Mouse (Mus musculus) forebrain, embryonic 12.5 days (tissue): ENCODE data around the gene Spag9. TPM values are rescaled to one million over a fixed set of nuclear protein-coding genes. Genes with fewer than 3 reads are reported as not detected.

Experiments used
- ATAC-seq: fragments of 200-750 bp; cut with Nextera tagmentation; 2 replicates; pipeline ENCODE4 v1.8.0; 2017; ENCODE audit warnings: moderate TSS enrichment; ENCODE audit not compliant: low FRiP score
- H3K27ac ChIP-seq: fragments of 300-500 bp; sonication (generic); 2 replicates; pipeline ENCODE4 v1.5.1; 2016; ENCODE audit warnings: mild to moderate bottlenecking
- H3K27me3 ChIP-seq: fragments of 300-500 bp; sonication (generic); 2 replicates; pipeline ENCODE4 v1.6.1; 2016; ENCODE audit warnings: mild to moderate bottlenecking
- H3K36me3 ChIP-seq: fragments of 300-500 bp; sonication (generic); replicated peaks from 2 replicates; pipeline ENCODE4 v1.6.1; 2016; ENCODE audit warnings: mild to moderate bottlenecking
- H3K4me1 ChIP-seq: fragments of 300-500 bp; sonication (generic); 2 replicates; pipeline ENCODE4 v1.6.1; 2016
- H3K4me2 ChIP-seq: fragments of 300-500 bp; sonication (generic); 2 replicates; pipeline ENCODE4 v1.6.1; 2016; ENCODE audit warnings: mild to moderate bottlenecking, moderate library complexity
- H3K4me3 ChIP-seq: fragments of 300-500 bp; sonication (generic); replicated peaks from 2 replicates; pipeline ENCODE4 v1.5.1; 2016; ENCODE audit warnings: mild to moderate bottlenecking
- H3K9ac ChIP-seq: fragments of 300-500 bp; sonication (generic); 2 replicates; pipeline ENCODE4 v1.6.1; 2016; ENCODE audit warnings: mild to moderate bottlenecking
- H3K9me3 ChIP-seq: fragments of 300-500 bp; sonication (generic); 2 replicates; pipeline ENCODE4 v1.6.1; 2016
- WGBS: fragments of 180-500 bp; shearing (Covaris S2); methylation state at CpG from one replicate; pipeline ENCODE4 v1.1.7; 2016; 5-methylcytosine and 5-hydroxymethylcytosine counted together
- polyA plus RNA-seq: library from polyadenylated mRNA; unstranded; fragments of >200 nt; fragmentation: Nextera tagmentation; extraction: Ambion mirVana; gene quantifications from 2 replicates; pipeline ENCODE4 v1.2.1, GENCODE M21; 2016

Gene Spag9
- polyA plus RNA-seq, 1 experiment from 2014 or later, result 124 TPM

DNA sequence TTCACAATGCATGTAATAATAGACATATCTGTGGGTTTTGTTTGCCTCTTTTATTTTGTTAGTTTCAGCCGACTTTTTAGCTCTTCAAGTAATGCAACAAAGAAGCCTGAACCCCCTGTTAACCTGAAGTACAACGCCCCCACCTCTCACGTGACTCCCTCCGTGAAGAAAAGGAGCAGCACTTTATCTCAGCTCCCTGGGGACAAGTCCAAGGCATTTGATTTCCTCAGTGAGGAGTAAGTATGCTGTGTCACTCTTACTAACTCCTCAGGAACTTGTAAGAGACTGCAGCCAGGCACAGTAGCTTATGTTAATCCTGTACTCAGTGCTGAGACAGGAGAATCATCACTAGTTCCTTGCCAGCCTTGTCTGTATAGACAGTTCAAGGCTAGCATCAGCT lies 94.6 kb downstream of the Spag9 start:
- Histone ChIP-seq H3K36me3 (peaks cover 79% of the 10 kb centered on the region), H3K9me3 (no peaks in the 10 kb centered on the region), H3K9ac (no peak overlapping the region), H3K4me3 (no peak overlapping the region), H3K27me3 (no peaks in the 10 kb centered on the region), H3K4me2 (no peak overlapping the region), H3K4me1 (no peaks in the 10 kb centered on the region), H3K27ac (no peak overlapping the region)
- 88% methylated on average over 4 of the region's 4 CpGs for WGBS
- no peak for ATAC-seq

GRCm38 (mm10) chr11:94097489-94097888 lies 101.6 kb downstream of the Spag9 start:
- Histone ChIP-seq H3K4me1 (no peaks in the 10 kb centered on the region), H3K36me3 (peaks cover 83% of the 10 kb centered on the region), H3K9ac (no peak overlapping the region), H3K4me3 (no peak overlapping the region), H3K27ac (no peak overlapping the region), H3K9me3 (no peaks in the 10 kb centered on the region), H3K4me2 (no peak overlapping the region), H3K27me3 (no peaks in the 10 kb centered on the region)
- no peak for ATAC-seq
- 93% methylated on average over 3 of the region's 3 CpGs for WGBS

DNA sequence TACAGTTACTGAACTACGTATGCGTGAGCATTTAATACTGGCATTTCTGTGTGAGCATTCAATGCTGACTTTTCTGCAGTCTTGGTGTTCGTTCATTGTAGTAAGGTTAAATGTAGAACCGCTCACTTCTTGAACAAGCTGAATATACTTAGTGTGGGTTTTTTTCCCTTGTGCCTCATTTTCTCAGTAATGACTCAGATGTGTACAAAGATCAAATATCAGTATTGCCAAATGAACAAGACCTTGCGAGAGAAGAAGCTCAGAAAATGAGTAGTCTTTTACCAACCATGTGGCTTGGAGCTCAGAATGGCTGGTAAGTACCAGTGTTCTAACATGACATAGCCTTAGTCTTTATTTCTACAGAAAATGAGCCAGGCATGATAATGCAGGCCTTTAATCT lies 102.9 kb downstream of the Spag9 start:
- H3K4me2 ChIP-seq, result no peak overlapping the region
- no peak overlapping the region for H3K4me3 ChIP-seq
- ATAC-seq, result no peak
- no peak overlapping the region for H3K9ac ChIP-seq
- H3K27ac ChIP-seq, result no peak overlapping the region
- peaks cover 82% of the 10 kb centered on the region for H3K36me3 ChIP-seq
- no peaks in the 10 kb centered on the region for H3K4me1 ChIP-seq
- no peaks in the 10 kb centered on the region for H3K9me3 ChIP-seq
- 97% methylated on average over 5 of the region's 5 CpGs for WGBS
- no peaks in the 10 kb centered on the region for H3K27me3 ChIP-seq

GRCm38 (mm10) chr11:94113795-94114194 lies 117.9 kb downstream of the Spag9 start:
- WGBS, result 96% methylated on average over 2 of the region's 2 CpGs
- H3K27me3 ChIP-seq, result no peaks in the 10 kb centered on the region
- ATAC-seq, result no peak
- no peak overlapping the region for H3K27ac ChIP-seq
- peaks cover 81% of the 10 kb centered on the region for H3K36me3 ChIP-seq
- H3K9ac ChIP-seq, result no peak overlapping the region
- no peak overlapping the region for H3K4me2 ChIP-seq
- H3K9me3 ChIP-seq, result no peaks in the 10 kb centered on the region
- no peaks in the 10 kb centered on the region for H3K4me1 ChIP-seq
- H3K4me3 ChIP-seq, result no peak overlapping the region

DNA sequence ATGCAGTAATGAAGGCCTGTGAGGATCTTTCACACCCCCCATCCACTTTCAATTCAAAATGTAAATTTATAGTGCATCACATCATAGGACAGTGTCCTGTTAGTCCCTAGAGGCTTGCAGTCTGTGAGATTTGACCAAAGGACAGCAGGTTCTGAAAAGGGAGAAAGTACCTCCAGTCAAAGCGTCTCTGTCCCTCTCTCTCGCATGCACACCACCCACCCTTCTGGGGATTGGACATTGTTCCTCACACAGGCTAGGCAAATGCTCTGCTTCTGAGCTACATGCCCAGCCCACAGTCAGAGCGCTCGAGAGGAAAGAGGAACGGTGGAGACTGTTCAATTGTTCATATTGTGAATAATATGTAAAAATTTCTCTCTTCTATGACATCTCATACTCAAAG lies 119.5 kb downstream of the Spag9 start:
- ATAC-seq, result no peak
- H3K4me2 ChIP-seq, result no peak overlapping the region
- no peaks in the 10 kb centered on the region for H3K4me1 ChIP-seq
- no peaks in the 10 kb centered on the region for H3K9me3 ChIP-seq
- no peak overlapping the region for H3K27ac ChIP-seq
- H3K4me3 ChIP-seq, result no peak overlapping the region
- H3K9ac ChIP-seq, result no peak overlapping the region
- WGBS, result 96% methylated on average over 5 of the region's 5 CpGs
- no peaks in the 10 kb centered on the region for H3K27me3 ChIP-seq
- peaks cover 80% of the 10 kb centered on the region for H3K36me3 ChIP-seq

DNA sequence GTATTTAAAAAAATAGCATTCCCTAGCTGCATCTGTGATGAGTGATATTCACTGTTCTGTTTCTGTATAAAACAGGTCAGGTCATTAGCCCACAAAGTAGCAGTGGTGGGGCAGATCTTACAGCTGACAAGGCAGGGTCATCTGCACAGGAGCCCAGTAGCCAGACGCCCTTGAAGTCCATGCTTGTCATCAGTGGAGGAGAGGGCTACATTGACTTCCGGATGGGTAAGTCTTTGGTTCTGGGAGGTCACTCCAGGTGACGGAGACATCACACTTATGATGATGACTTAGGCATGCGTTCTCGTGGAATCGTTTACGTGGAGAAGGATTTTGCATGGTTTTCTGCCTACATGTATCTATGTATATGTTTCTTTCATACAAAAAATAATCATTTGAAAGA lies 120.8 kb downstream of the Spag9 start:
- no peak overlapping the region for H3K4me3 ChIP-seq
- no peaks in the 10 kb centered on the region for H3K9me3 ChIP-seq
- H3K4me1 ChIP-seq, result no peaks in the 10 kb centered on the region
- no peak overlapping the region for H3K27ac ChIP-seq
- H3K9ac ChIP-seq, result no peak overlapping the region
- H3K27me3 ChIP-seq, result no peaks in the 10 kb centered on the region
- ATAC-seq, result no peak
- peaks cover 82% of the 10 kb centered on the region for H3K36me3 ChIP-seq
- no peak overlapping the region for H3K4me2 ChIP-seq
- WGBS, result 97% methylated on average over 7 of the region's 7 CpGs

DNA sequence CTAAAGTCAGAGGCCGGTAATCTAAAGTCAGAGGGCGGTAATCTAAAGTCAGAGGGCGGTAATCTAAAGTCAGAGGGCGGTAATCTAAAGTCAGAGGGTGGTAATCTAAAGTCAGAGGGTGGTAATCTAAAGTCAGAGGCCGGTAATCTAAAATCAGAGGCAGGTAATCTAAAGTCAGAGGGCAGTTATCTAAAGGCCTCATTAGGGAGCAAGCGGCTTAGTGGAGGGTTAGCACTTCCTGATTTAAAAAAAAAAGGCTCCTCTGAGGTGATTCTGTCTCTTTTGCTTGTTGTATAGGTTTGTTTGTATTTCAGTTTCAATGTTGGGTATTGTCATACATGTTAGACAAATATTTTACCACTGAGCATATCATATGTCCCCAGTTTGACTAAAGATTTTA lies 121.9 kb downstream of the Spag9 start:
- Histone ChIP-seq H3K4me1 (no peaks in the 10 kb centered on the region), H3K36me3 (peaks cover 83% of the 10 kb centered on the region), H3K9me3 (no peaks in the 10 kb centered on the region), H3K4me2 (no peak overlapping the region), H3K27me3 (no peaks in the 10 kb centered on the region), H3K4me3 (no peak overlapping the region), H3K9ac (no peak overlapping the region), H3K27ac (no peak overlapping the region)
- no peak for ATAC-seq
- 96% methylated on average over 6 of the region's 6 CpGs for WGBS

DNA sequence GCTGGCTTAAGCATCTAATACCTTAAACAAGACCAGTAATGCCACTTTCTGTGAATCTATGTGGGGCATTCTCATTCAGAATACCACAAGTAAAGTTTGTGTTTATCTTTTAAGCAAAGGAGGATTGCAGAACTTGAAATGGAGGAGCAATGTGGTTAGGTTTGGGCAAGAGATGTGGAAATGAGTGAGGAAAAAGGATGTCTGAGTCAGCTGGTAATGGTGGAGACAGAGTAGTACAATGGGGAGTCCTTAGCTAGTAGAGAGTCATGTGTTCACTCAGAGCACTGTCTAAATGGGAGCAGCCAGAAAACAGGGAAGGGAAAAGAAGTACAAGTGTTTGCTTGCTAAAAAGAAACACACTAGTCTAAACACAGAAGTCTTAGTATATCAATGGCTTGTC lies 122.7 kb downstream of the Spag9 start:
- peaks cover 82% of the 10 kb centered on the region for H3K36me3 ChIP-seq
- no peaks in the 10 kb centered on the region for H3K27me3 ChIP-seq
- H3K4me2 ChIP-seq, result no peak overlapping the region

GRCm38 (mm10) chr11:94120690-94121089 lies 124.8 kb downstream of the Spag9 start:
- Histone ChIP-seq H3K9ac (no peak overlapping the region), H3K36me3 (peaks cover 79% of the 10 kb centered on the region), H3K4me2 (no peak overlapping the region), H3K27ac (no peak overlapping the region), H3K4me3 (no peak overlapping the region), H3K4me1 (no peaks in the 10 kb centered on the region), H3K27me3 (no peaks in the 10 kb centered on the region), H3K9me3 (no peaks in the 10 kb centered on the region)
- WGBS, result 94% methylated on average over 3 of the region's 3 CpGs
- no peak for ATAC-seq

More for the DNA sequence above, 122.7 kb downstream of the Spag9 start:
- Histone ChIP-seq H3K9me3 (no peaks in the 10 kb centered on the region), H3K4me3 (no peak overlapping the region), H3K9ac (no peak overlapping the region), H3K4me1 (no peaks in the 10 kb centered on the region), H3K27ac (no peak overlapping the region)
- ATAC-seq, result no peak

GRCm38 (mm10) chr11:94121501-94121900 lies 125.6 kb downstream of the Spag9 start:
- Histone ChIP-seq H3K27me3 (no peaks in the 10 kb centered on the region), H3K4me2 (no peak overlapping the region), H3K4me3 (no peak overlapping the region), H3K27ac (no peak overlapping the region), H3K9me3 (no peaks in the 10 kb centered on the region), H3K9ac (no peak overlapping the region), H3K36me3 (peaks cover 72% of the 10 kb centered on the region), H3K4me1 (no peaks in the 10 kb centered on the region)
- no peak for ATAC-seq
- WGBS, result 90% methylated on average over 10 of the region's 10 CpGs

DNA sequence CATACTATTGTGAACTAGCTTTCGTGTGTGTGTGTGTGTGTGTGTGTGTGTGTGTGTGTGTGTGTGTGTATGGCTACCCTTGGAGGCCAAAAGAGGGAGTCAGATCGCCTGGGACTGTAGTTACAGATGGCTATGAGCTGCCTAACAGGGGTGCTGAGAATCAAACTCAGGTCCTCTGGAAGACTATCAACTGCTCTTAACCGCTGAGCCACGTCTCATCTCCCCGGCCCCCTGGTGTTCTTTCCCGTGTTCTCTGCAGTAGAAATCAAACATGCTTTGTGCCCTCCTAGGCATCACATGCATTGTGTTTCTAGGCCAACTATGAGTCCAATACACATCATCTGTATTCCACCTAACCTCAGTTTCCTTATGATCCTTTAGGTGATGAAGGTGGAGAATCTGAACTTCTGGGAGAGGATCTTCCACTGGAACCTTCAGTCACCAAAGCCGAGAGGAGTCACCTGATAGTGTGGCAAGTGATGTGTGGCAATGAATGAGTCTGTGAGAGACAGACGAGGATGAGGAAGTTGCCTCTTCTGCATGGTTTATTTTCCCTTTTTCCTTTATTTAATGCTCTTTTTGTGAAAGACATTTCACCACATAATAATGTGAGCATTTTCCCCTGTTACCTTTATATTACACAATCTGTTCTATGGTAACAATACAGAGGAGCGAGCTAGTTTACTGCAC lies 126.6 kb downstream of the Spag9 start:
- Histone ChIP-seq H3K4me1 (no peaks in the 10 kb centered on the region), H3K9me3 (no peaks in the 10 kb centered on the region), H3K9ac (no peak overlapping the region), H3K27me3 (no peaks in the 10 kb centered on the region), H3K27ac (no peak overlapping the region), H3K4me3 (no peak overlapping the region), H3K4me2 (no peak overlapping the region), H3K36me3 (peaks cover 69% of the 10 kb centered on the region)
- no peak for ATAC-seq
- WGBS, result 89% methylated on average over 9 of the region's 9 CpGs

GRCm38 (mm10) chr11:94126701-94127100 lies 130.8 kb downstream of the Spag9 start:
- peaks cover 6% of the 10 kb centered on the region; the same call in 1 of the 2 replicates for H3K4me1 ChIP-seq
- H3K36me3 ChIP-seq, result peaks cover 40% of the 10 kb centered on the region
- H3K9ac ChIP-seq, result no peak overlapping the region
- no peak overlapping the region for H3K27ac ChIP-seq
- 94% methylated on average over 9 of the region's 9 CpGs for WGBS
- no peaks in the 10 kb centered on the region for H3K27me3 ChIP-seq
- no peak overlapping the region for H3K4me3 ChIP-seq
- no peak for ATAC-seq
- no peaks in the 10 kb centered on the region for H3K9me3 ChIP-seq
- no peak overlapping the region for H3K4me2 ChIP-seq

- no peaks in the 10 kb centered on the region for H3K9me3 ChIP-seq
- ATAC-seq, result peak; percentile 59
- no peak overlapping the region for H3K27ac ChIP-seq
- H3K4me2 ChIP-seq, result no peak overlapping the region
- peaks cover 7% of the 10 kb centered on the region; the same call in 1 of the 2 replicates for H3K4me1 ChIP-seq
- H3K4me3 ChIP-seq, result no peak overlapping the region
- no peaks in the 10 kb centered on the region for H3K27me3 ChIP-seq
- H3K36me3 ChIP-seq, result peaks cover 28% of the 10 kb centered on the region
- WGBS, result 48% methylated on average over 5 of the region's 5 CpGs
- no peak overlapping the region for H3K9ac ChIP-seq
Observed at GRCm38 (mm10) chr11:94127966-94128365, 132.1 kb downstream of the Spag9 start.
